Mouse (Mus musculus) heart, embryonic 15.5 days (tissue): Measurements from ENCODE around the gene Gm8890. TPM values are rescaled to one million over a fixed set of nuclear protein-coding genes. Genes with fewer than 3 reads are reported as not detected.
"Not testable (repeated sequence)": the region's sequence is repeated elsewhere in the genome, so short reads cannot be mapped to it uniquely, and the experiment has no call there.

ENCODE experiments used
- ATAC-seq: fragments of 200-750 bp; cut with Nextera tagmentation; replicated peaks from 2 replicates; pipeline ENCODE4 v1.8.0; 2017; ENCODE audit warnings: low read depth, moderate TSS enrichment; ENCODE audit not compliant: insufficient number of reproducible peaks, insufficient read depth, low FRiP score
- H3K27ac ChIP-seq: fragments of 300-500 bp; sonication (generic); 2 replicates; pipeline ENCODE4 v1.5.1; 2015; ENCODE audit warnings: mild to moderate bottlenecking, inconsistent platforms
- H3K27me3 ChIP-seq: fragments of 300-500 bp; sonication (generic); 2 replicates; pipeline ENCODE4 v1.6.1; 2015; ENCODE audit warnings: inconsistent platforms
- H3K36me3 ChIP-seq: fragments of 300-500 bp; sonication (generic); 2 replicates; pipeline ENCODE4 v1.6.1; 2015; ENCODE audit warnings: mild to moderate bottlenecking, inconsistent platforms
- H3K4me1 ChIP-seq: fragments of 300-500 bp; sonication (generic); replicated peaks from 2 replicates; pipeline ENCODE4 v1.6.1; 2015; ENCODE audit warnings: inconsistent platforms
- H3K4me2 ChIP-seq: fragments of 300-500 bp; sonication (generic); 2 replicates; pipeline ENCODE4 v1.6.1; 2015; ENCODE audit warnings: inconsistent platforms, mild to moderate bottlenecking, moderate library complexity
- H3K4me3 ChIP-seq: fragments of 300-500 bp; sonication (generic); 2 replicates; pipeline ENCODE4 v1.5.1; 2015; ENCODE audit warnings: mild to moderate bottlenecking, inconsistent platforms
- H3K9ac ChIP-seq: fragments of 300-500 bp; sonication (generic); 2 replicates; pipeline ENCODE4 v1.6.1; 2015; ENCODE audit warnings: mild to moderate bottlenecking, inconsistent platforms
- H3K9me3 ChIP-seq: fragments of 300-500 bp; sonication (generic); replicated peaks from 2 replicates; pipeline ENCODE4 v1.6.1; 2016; ENCODE audit warnings: inconsistent platforms
- WGBS: fragments of 180-500 bp; shearing (Covaris S2); methylation state at CpG from one replicate; pipeline ENCODE4 v1.1.7; 2015; ENCODE audit warnings: mixed read lengths; 5-methylcytosine and 5-hydroxymethylcytosine counted together
- polyA plus RNA-seq: library from polyadenylated mRNA; unstranded; fragments of >200 nt; fragmentation: Nextera tagmentation; extraction: Ambion mirVana; gene quantifications from 2 replicates; pipeline ENCODE4 v1.2.1, GENCODE M21; 2015

Gm8890 gene
- not detected in 2 replicates for polyA plus RNA-seq

GRCm38 (mm10) chr5:11255733-11256132, at the start of gene Gm8890:
TSS of gene Gm8890 (plus strand) at chr5:11256033.
- H3K27ac ChIP-seq, H3K9me3 ChIP-seq, H3K9ac ChIP-seq, H3K36me3 ChIP-seq, H3K4me2 ChIP-seq, H3K4me3 ChIP-seq, ATAC-seq, H3K27me3 ChIP-seq, H3K4me1 ChIP-seq: not testable (repeated sequence)
- 29% methylated on average over 1 of the region's 2 CpGs for WGBS

- WGBS: 50% methylated on average over 1 of the region's 1 CpGs
- not testable (repeated sequence) for H3K9ac ChIP-seq, H3K36me3 ChIP-seq, H3K4me3 ChIP-seq, H3K27me3 ChIP-seq, H3K9me3 ChIP-seq, H3K4me1 ChIP-seq, H3K4me2 ChIP-seq, H3K27ac ChIP-seq, ATAC-seq
Measured at GRCm38 (mm10) chr5:11256221-11256620, 388 bp downstream of the Gm8890 start.

Other genes with a start within 250 kb of the Gm8890 start
- gene Gm8879, start 128.4 kb upstream of the Gm8890 start, polyA plus RNA-seq: not detected in 2 replicates
- not detected in 2 replicates for gene Gm5861, start 73.0 kb upstream of the Gm8890 start, polyA plus RNA-seq
- not detected in 2 replicates for gene Speer1, start 85.5 kb downstream of the Gm8890 start, polyA plus RNA-seq
- gene Gm8897, start 160.4 kb downstream of the Gm8890 start, polyA plus RNA-seq: not detected in 2 replicates
- not detected in 2 replicates for gene Gm8906, start 246.7 kb downstream of the Gm8890 start, polyA plus RNA-seq